Mouse (Mus musculus): ENCODE measurements around the gene Abraxas1. TPM values are rescaled to one million over a fixed set of nuclear protein-coding genes. Genes with fewer than 3 reads are reported as not detected.

The Abraxas1 gene
- total RNA-seq (2014; rRNA removed) (5.2 and 6.0 TPM in 2 replicates), polyA plus RNA-seq (2015; fragmentation: Nextera tagmentation; extraction: Ambion mirVana) (7.7 and 10.3 TPM in 2 replicates)

DNA sequence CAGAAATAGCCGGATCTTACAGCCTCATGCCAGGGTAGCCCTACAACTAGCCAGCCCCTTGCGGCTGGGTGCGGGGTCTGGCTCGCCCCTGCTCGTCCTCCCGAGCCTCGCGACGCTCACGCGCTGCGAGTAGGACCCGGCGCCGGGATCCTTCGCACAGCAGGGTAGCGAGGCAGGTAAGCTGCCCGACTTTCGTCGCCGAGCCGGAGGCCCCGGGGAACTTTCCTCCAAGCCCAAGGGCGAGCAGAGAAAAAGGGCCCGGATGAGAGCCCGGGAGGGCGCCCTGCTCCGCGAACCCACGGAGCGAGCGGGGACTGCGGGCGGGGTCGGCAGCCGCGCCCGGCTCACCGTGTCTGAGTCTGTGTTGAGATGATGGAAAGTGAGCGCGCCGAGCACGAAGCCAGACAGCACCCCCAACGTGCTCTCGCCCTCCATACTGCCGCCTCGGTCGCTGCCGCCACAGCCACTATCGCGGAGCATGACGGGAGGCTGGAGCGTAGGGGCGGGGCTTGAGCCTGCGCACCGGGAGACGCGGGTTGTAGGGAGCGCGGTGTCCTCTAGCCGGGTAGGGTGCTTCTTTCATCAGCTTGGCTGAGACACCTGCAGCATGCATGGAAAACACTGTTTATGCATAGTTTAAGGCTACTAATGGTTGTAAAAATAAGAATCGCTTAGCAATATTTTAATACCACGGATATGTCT lies at the start of gene Abraxas1:
TSS of gene Abraxas1 (minus strand) at position 483 of the 702 bp plus-strand sequence.
- under 1% methylated on average over 63 of the region's 63 CpGs for WGBS
- peak; percentile 85 for DNase-seq
- Histone ChIP-seq H3K9ac (peak within 1 kb of the TSS; percentile 77), H3K27ac (ENCODE audit: low read depth, low read length) (peak within 1 kb of the TSS; percentile 69), H3K36me3 (ENCODE audit: insufficient read depth) (peaks cover 2% of the 10 kb centered on the region; the same call in 1 of the 2 replicates), H3K27me3 (ENCODE audit: insufficient read depth, low read length) (no peaks in the 10 kb centered on the region), H3K4me3 (ENCODE audit: low read depth, low read length) (peak within 1 kb of the TSS; percentile 79), H3K4me1 (ENCODE audit: insufficient read depth) (peaks cover 8% of the 10 kb centered on the region; the same call in 1 of the 2 replicates), H3K9me3 (ENCODE audit: low read length) (no peaks in the 10 kb centered on the region), H3K4me2 (ENCODE audit: low read depth) (peak within 1 kb of the TSS; percentile 85)
- peak; percentile 33; the same call in 1 of the 2 replicates for TF ChIP-seq CTCF (IDR thresholded peaks at IDR 0.05; ENCODE audit: low read depth)
- peak; percentile 99 for ATAC-seq

DNA sequence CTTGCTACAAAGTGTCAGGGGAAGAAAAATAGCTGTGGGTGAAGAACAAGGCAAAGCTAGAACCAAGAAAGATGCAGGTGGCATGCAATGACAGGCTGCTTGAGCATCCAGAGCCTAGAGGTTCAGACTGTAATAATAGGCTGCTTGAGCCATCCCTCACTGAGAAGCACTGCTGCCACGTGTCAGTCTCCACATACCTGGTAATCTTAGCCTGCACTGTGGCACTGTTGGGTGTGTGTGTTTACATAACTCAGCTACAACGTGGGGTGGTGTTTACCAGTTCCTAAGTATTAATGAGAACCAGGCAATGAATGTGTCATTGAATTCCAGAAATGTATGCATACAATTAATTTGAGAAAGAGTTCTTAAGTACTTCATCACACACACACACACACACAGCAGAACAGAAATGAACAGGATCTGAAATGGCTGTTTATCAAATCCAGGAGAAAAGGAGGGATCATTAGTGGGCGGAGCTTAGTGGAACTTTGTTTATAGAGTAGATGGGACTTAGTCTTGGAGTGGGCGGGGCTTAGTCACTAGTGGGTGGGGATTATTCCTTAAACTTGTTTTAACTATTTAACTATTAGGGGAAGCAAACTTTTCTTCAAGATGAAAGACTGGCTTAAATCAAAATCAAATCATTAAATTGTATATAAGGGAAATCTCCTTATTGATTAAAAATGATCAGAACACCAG lies 48.6 kb upstream of the Abraxas1 start:
- H3K27me3 ChIP-seq (ENCODE audit: insufficient read depth, low read length), result no peaks in the 10 kb centered on the region
- no peaks in the 10 kb centered on the region for H3K36me3 ChIP-seq (ENCODE audit: insufficient read depth)
- H3K4me2 ChIP-seq (ENCODE audit: low read depth), result no peak overlapping the region
- TF ChIP-seq CTCF (IDR thresholded peaks at IDR 0.05; ENCODE audit: low read depth), result no peak
- 70% methylated on average over 4 of the region's 4 CpGs for WGBS
- no peaks in the 10 kb centered on the region for H3K9me3 ChIP-seq (ENCODE audit: low read length)
- no peak overlapping the region for H3K9ac ChIP-seq
- no peaks in the 10 kb centered on the region for H3K4me1 ChIP-seq (ENCODE audit: insufficient read depth)
- H3K4me3 ChIP-seq (ENCODE audit: low read depth, low read length), result no peak overlapping the region
- H3K27ac ChIP-seq (ENCODE audit: low read depth, low read length), result no peak overlapping the region
- no peak for ATAC-seq
- DNase-seq, result no peak

DNA sequence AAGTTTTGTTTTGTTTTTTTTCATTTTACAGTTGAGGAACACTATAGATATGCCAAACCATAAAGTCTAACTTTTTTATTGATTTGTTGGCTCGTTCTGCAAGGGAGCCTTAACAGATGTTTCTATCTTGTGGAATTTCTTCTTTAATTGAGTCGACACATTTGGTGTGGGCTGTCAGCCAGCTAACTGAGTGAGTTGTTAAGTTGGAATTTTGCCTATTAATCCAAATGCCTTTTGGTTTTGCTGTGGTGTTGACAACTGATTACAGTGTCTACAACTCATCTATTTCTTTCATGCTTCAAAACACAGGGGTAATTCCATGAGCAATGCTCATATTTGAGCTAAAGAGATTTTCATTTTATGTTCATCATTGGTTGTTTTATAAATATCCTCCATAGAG lies 45.4 kb upstream of the Abraxas1 start:
- no peak overlapping the region for H3K27ac ChIP-seq (ENCODE audit: low read depth, low read length)
- 31% methylated on average over 2 of the region's 2 CpGs for WGBS
- no peaks in the 10 kb centered on the region for H3K36me3 ChIP-seq (ENCODE audit: insufficient read depth)
- H3K4me3 ChIP-seq (ENCODE audit: low read depth, low read length), result no peak overlapping the region
- H3K9ac ChIP-seq, result no peak overlapping the region
- ATAC-seq (peak; percentile 25; the same call in 1 of the 2 replicates), DNase-seq (peak; percentile 68)
- no peaks in the 10 kb centered on the region for H3K9me3 ChIP-seq (ENCODE audit: low read length)
- no peak for TF ChIP-seq CTCF (IDR thresholded peaks at IDR 0.05; ENCODE audit: low read depth)
- H3K4me2 ChIP-seq (ENCODE audit: low read depth), result no peak overlapping the region
- H3K4me1 ChIP-seq (ENCODE audit: insufficient read depth), result no peaks in the 10 kb centered on the region
- no peaks in the 10 kb centered on the region for H3K27me3 ChIP-seq (ENCODE audit: insufficient read depth, low read length)

- Histone ChIP-seq H3K27me3 (ENCODE audit: insufficient read depth, low read length) (no peaks in the 10 kb centered on the region), H3K4me3 (ENCODE audit: low read depth, low read length) (no peak overlapping the region), H3K4me2 (ENCODE audit: low read depth) (no peak overlapping the region), H3K9ac (no peak overlapping the region), H3K36me3 (ENCODE audit: insufficient read depth) (no peaks in the 10 kb centered on the region), H3K9me3 (ENCODE audit: low read length) (no peaks in the 10 kb centered on the region), H3K27ac (ENCODE audit: low read depth, low read length) (no peak overlapping the region), H3K4me1 (ENCODE audit: insufficient read depth) (no peaks in the 10 kb centered on the region)
- DNase-seq, result no peak
- ATAC-seq, result no peak
- 74% methylated on average over 6 of the region's 6 CpGs for WGBS
- TF ChIP-seq CTCF (IDR thresholded peaks at IDR 0.05; ENCODE audit: low read depth), result no peak
These were observed 43.7 kb upstream of the Abraxas1 start for GRCm38 (mm10) chr5:100864438-100864837.

- DNase-seq (no peak), ATAC-seq (no peak)
- WGBS, result 45% methylated on average over 2 of the region's 2 CpGs
- Histone ChIP-seq H3K9me3 (ENCODE audit: low read length) (no peaks in the 10 kb centered on the region), H3K27me3 (ENCODE audit: insufficient read depth, low read length) (no peaks in the 10 kb centered on the region), H3K27ac (ENCODE audit: low read depth, low read length) (no peak overlapping the region), H3K4me1 (ENCODE audit: insufficient read depth) (no peaks in the 10 kb centered on the region), H3K4me2 (ENCODE audit: low read depth) (no peak overlapping the region), H3K9ac (no peak overlapping the region), H3K4me3 (ENCODE audit: low read depth, low read length) (no peak overlapping the region), H3K36me3 (ENCODE audit: insufficient read depth) (no peaks in the 10 kb centered on the region)
- no peak for TF ChIP-seq CTCF (IDR thresholded peaks at IDR 0.05; ENCODE audit: low read depth)
These were observed 42.3 kb upstream of the Abraxas1 start for GRCm38 (mm10) chr5:100863091-100863490.

GRCm38 (mm10) chr5:100861811-100862210 lies 41.0 kb upstream of the Abraxas1 start:
- ATAC-seq, result no peak
- WGBS, result 83% methylated on average over 7 of the region's 7 CpGs

GRCm38 (mm10) chr5:100861140-100861539 lies 40.4 kb upstream of the Abraxas1 start:
- Histone ChIP-seq H3K9me3 (ENCODE audit: low read length) (no peaks in the 10 kb centered on the region), H3K27me3 (ENCODE audit: insufficient read depth, low read length) (no peaks in the 10 kb centered on the region), H3K27ac (ENCODE audit: low read depth, low read length) (no peak overlapping the region), H3K4me3 (ENCODE audit: low read depth, low read length) (no peak overlapping the region), H3K4me2 (ENCODE audit: low read depth) (no peak overlapping the region), H3K9ac (no peak overlapping the region), H3K36me3 (ENCODE audit: insufficient read depth) (no peaks in the 10 kb centered on the region), H3K4me1 (ENCODE audit: insufficient read depth) (no peaks in the 10 kb centered on the region)
- DNase-seq, result no peak
- 65% methylated on average over 4 of the region's 4 CpGs for WGBS
- no peak for ATAC-seq
- TF ChIP-seq CTCF (IDR thresholded peaks at IDR 0.05; ENCODE audit: low read depth), result no peak

More at GRCm38 (mm10) chr5:100861811-100862210, 41.0 kb upstream of the Abraxas1 start:
- H3K4me3 ChIP-seq (ENCODE audit: low read depth, low read length), result no peak overlapping the region
- no peak overlapping the region for H3K4me2 ChIP-seq (ENCODE audit: low read depth)
- no peaks in the 10 kb centered on the region for H3K36me3 ChIP-seq (ENCODE audit: insufficient read depth)
- H3K27me3 ChIP-seq (ENCODE audit: insufficient read depth, low read length), result no peaks in the 10 kb centered on the region
- H3K4me1 ChIP-seq (ENCODE audit: insufficient read depth), result no peaks in the 10 kb centered on the region
- TF ChIP-seq CTCF (IDR thresholded peaks at IDR 0.05; ENCODE audit: low read depth), result no peak
- no peak overlapping the region for H3K27ac ChIP-seq (ENCODE audit: low read depth, low read length)
- H3K9me3 ChIP-seq (ENCODE audit: low read length), result no peaks in the 10 kb centered on the region
- no peak overlapping the region for H3K9ac ChIP-seq
- DNase-seq, result no peak

All from forebrain, postnatal 0 days (tissue).